In genomic region chr2:168589368-168590167, GRCm38 (mm10) we compare ENCODE assay signal across 7 mouse cellular contexts. TPM values are rescaled to one million over a fixed set of nuclear protein-coding genes. Genes with fewer than 3 reads are reported as not detected.
DNase-seq lines count a peak whose midpoint lies in the region; ATAC-seq lines count a peak whose summit lies in the region.

No protein-coding gene starts in this region.

- H3K27ac ChIP-seq in forebrain, embryonic 12.5 days = no peak overlapping the region
- H3K27ac ChIP-seq in limb, embryonic 11.5 days (replicated peaks; ENCODE audit: low read depth, low read length) = no peak overlapping the region
- no peak overlapping the region for H3K27ac ChIP-seq in neural tube, embryonic 14.5 days (ENCODE audit: low read depth, low read length)

- intact Hi-C loops in gastrocnemius, postnatal 14 days (cut with DNase I; ENCODE audit: low total_unique reads) = loop anchor here (5.0 kb wide), 1 partner anchor 37 kb away; no protein-coding TSS in a partner anchor

- no peaks in the 10 kb centered on the region for H3K9me3 ChIP-seq in forebrain, embryonic 12.5 days
- H3K9me3 ChIP-seq in limb, embryonic 11.5 days (ENCODE audit: control insufficient read depth, low read length) = no peaks in the 10 kb centered on the region
- no peaks in the 10 kb centered on the region for H3K9me3 ChIP-seq in neural tube, embryonic 14.5 days (ENCODE audit: control insufficient read depth, low read length)

- ATAC-seq in forebrain, embryonic 12.5 days (ENCODE audit: low FRiP score) = peak; percentile 36; the same call in 1 of the 2 replicates
- no peak for ATAC-seq in limb, embryonic 11.5 days (ENCODE audit: insufficient number of reproducible peaks, low FRiP score, low TSS enrichment, low read depth)
- 0 out of 2 replicates have a peak, but pooled peaks have one; percentile 41 for ATAC-seq in neural tube, embryonic 14.5 days (ENCODE audit: low read depth)

- peaks cover 23% of the 10 kb centered on the region for H3K4me1 ChIP-seq in forebrain, embryonic 12.5 days
- peaks cover 8% of the 10 kb centered on the region for H3K4me1 ChIP-seq in limb, embryonic 11.5 days (ENCODE audit: control insufficient read depth, insufficient read depth, low read length)
- peaks cover 21% of the 10 kb centered on the region for H3K4me1 ChIP-seq in neural tube, embryonic 14.5 days (ENCODE audit: control insufficient read depth, insufficient read depth, low read length)

- H3K4me2 ChIP-seq in forebrain, embryonic 12.5 days = peak overlapping the region; percentile 75
- H3K4me2 ChIP-seq in limb, embryonic 11.5 days (ENCODE audit: low read depth, severe bottlenecking) = peak overlapping the region; percentile 68
- peak overlapping the region; percentile 47 for H3K4me2 ChIP-seq in neural tube, embryonic 14.5 days (ENCODE audit: low read depth, low read length)

- peaks cover 48% of the 10 kb centered on the region for H3K27me3 ChIP-seq in forebrain, embryonic 12.5 days
- H3K27me3 ChIP-seq in limb, embryonic 11.5 days (ENCODE audit: control insufficient read depth, insufficient read depth, low read length) = peaks cover 18% of the 10 kb centered on the region
- peaks cover 19% of the 10 kb centered on the region for H3K27me3 ChIP-seq in neural tube, embryonic 14.5 days (ENCODE audit: control insufficient read depth, insufficient read depth, low read length)

- no peaks in the 10 kb centered on the region for H3K36me3 ChIP-seq in forebrain, embryonic 12.5 days (replicated peaks)
- no peaks in the 10 kb centered on the region for H3K36me3 ChIP-seq in limb, embryonic 11.5 days (ENCODE audit: control insufficient read depth, insufficient read depth, low read length)
- H3K36me3 ChIP-seq in neural tube, embryonic 14.5 days (ENCODE audit: control insufficient read depth, insufficient read depth, low read length) = no peaks in the 10 kb centered on the region

- DNase-seq in 416B (ENCODE audit: low read depth) (peak; percentile 52), A20 (ENCODE audit: low read depth, low spot score) (peak; percentile 69)
- DNase-seq in limb, embryonic 11.5 days (ENCODE audit: low spot score) = no peak
- DNase-seq in cerebellum, postnatal 36 days = no peak
- no peak for DNase-seq in gastrocnemius, postnatal 14 days

- WGBS in forebrain, embryonic 12.5 days = 4% methylated on average over 21 of the region's 21 CpGs
- WGBS in limb, embryonic 11.5 days = 7% methylated on average over 21 of the region's 21 CpGs
- WGBS in neural tube, embryonic 14.5 days = 4% methylated on average over 21 of the region's 21 CpGs

- H3K4me3 ChIP-seq in forebrain, embryonic 12.5 days (replicated peaks) = peak overlapping the region; percentile 45
- H3K4me3 ChIP-seq in limb, embryonic 11.5 days (ENCODE audit: low read depth, low read length) = peak overlapping the region; percentile 31
- H3K4me3 ChIP-seq in neural tube, embryonic 14.5 days (ENCODE audit: low read depth, low read length) = peak overlapping the region; percentile 18; the same call in 1 of the 2 replicates

- peak overlapping the region; percentile 61 for H3K9ac ChIP-seq in forebrain, embryonic 12.5 days
- 0 out of 2 replicates have a peak overlapping the region, but pooled peaks have one; percentile 17 for H3K9ac ChIP-seq in limb, embryonic 11.5 days (ENCODE audit: low read length)
- H3K9ac ChIP-seq in neural tube, embryonic 14.5 days (replicated peaks; ENCODE audit: low read depth, low read length) = peak overlapping the region; percentile 32; the same call in 1 of the 2 replicates

RNA-seq across cellular contexts. Expression of gene Nfatc2, which starts 11.9 kb away (rescaled TPM):
- 0.78 and 1.2 TPM in 2 replicates for polyA plus RNA-seq in forebrain, embryonic 12.5 days (2016; fragmentation: Nextera tagmentation; extraction: Ambion mirVana)
- 4.9 and 5.8 TPM in 2 replicates for polyA plus RNA-seq in limb, embryonic 11.5 days (2014; fragmentation: Nextera tagmentation; extraction: Ambion mirVana)
- polyA plus RNA-seq in neural tube, embryonic 14.5 days (2014; fragmentation: Nextera tagmentation; extraction: Ambion mirVana) = 2.6 and 4.0 TPM in 2 replicates
- 1 to 10 TPM; 6.5 to 7.5 TPM for total RNA-seq in gastrocnemius, postnatal 14 days (2021)

Comparison
In these comparisons a context has a peak if more than half of its experiments do, and no peak if none do; other contexts are left out.
1. DNase-seq: peak in 416B (single experiment) and A20 (single experiment); none in limb, embryonic 11.5 days (single experiment), cerebellum, postnatal 36 days (0 of 2) and gastrocnemius, postnatal 14 days (single experiment).
2. Peak in every context shown above with its lines, with median percentiles within 50 percentile points of each other: H3K4me2 ChIP-seq, H3K4me3 ChIP-seq and H3K9ac ChIP-seq.